Mouse (Mus musculus) left cerebral cortex, postnatal 14 days (tissue): ENCODE results near the gene Cgn. TPM values are rescaled to one million over a fixed set of nuclear protein-coding genes. Genes with fewer than 3 reads are reported as not detected.
"Not testable (repeated sequence)": the region's sequence is repeated elsewhere in the genome, so short reads cannot be mapped to it uniquely, and the experiment has no call there.

Experiments
- DNase-seq, 2 experiments: peaks; one replicate each; pipeline ENCODE4 v3.0.0; 2021 to 2022; ENCODE audit warnings: low spot score in 2 of 2, mixed read lengths in 1 of 2
- intact Hi-C: fragments of 180-260 bp; cut with DNase I; formaldehyde crosslinking; loops from one replicate; pipeline ENCODE4 v1.15.1; 2025
- total RNA-seq, 2 experiments: library from RNA; stranded (reverse); gene quantifications; 2 replicates each; pipeline ENCODE4 v1.2.3; 2021

Cgn gene
- total RNA-seq, 2 experiments from 2014 or later, result 3.9 to 4.5 TPM

DNA sequence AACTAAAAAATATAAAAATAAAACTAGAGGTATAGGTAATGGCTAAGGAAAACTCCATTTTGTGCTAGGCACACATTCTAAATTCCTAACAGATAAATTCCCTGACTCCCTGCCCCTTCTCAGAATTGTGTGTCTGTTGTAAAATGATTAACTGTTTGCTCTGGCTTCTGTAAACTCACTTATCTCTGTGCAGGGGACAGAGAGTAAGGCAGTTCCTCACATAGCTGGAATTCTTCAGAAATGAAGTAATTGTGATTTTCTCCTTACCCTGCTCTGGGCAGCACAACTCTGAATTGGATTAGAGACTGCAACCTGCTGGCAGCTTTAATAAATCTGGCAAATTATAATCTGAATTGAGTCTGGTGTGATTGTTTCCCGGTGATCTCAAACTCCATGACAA is 68.0 kb downstream of the Cgn start:
- intact Hi-C loops, DNase-seq: not testable (repeated sequence)

DNA sequence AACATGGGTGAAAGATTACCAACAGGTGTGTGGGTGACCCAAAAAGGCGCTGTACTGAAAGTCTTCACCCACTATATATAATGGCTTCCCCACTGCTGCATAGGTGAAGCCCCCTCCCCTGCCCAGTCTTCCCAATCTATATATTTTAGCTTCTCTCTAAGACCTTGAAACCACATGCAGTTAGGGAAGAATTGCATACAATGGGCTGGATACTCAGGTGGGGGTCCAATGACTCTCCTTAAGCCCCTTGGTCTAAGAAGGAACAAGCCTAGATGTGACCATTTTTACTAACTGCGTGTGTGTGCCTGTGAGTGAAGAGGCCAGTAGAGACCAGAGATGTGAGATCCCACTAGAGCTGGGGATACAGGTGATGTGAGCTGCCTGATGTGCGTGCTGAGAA is 72.9 kb downstream of the Cgn start:
- DNase-seq, intact Hi-C loops: not testable (repeated sequence)

DNA sequence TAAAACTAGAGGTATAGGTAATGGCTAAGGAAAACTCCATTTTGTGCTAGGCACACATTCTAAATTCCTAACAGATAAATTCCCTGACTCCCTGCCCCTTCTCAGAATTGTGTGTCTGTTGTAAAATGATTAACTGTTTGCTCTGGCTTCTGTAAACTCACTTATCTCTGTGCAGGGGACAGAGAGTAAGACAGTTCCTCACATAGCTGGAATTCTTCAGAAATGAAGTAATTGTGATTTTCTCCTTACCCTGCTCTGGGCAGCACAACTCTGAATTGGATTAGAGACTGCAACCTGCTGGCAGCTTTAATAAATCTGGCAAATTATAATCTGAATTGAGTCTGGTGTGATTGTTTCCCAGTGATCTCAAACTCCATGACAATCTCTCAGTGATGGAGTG is 75.7 kb downstream of the Cgn start:
- intact Hi-C loops, DNase-seq: not testable (repeated sequence)

Other genes starting within 250 kb of the Cgn start
- gene Snx27, start 203.8 kb downstream of the Cgn start, total RNA-seq, result 10 to 100 TPM; 79.6 to 81.8 TPM
- gene Gm10972, start 143.4 kb downstream of the Cgn start, total RNA-seq, result not detected
- 1 to 10 TPM; 1.4 to 2.0 TPM for gene Tuft1, start 127.6 kb downstream of the Cgn start, total RNA-seq
- not detected for gene Selenbp2, start 92.9 kb downstream of the Cgn start, total RNA-seq
- gene Pogz, start 51.1 kb upstream of the Cgn start, total RNA-seq, result 10 to 100 TPM; 53.7 to 57.9 TPM
- gene Psmb4, start 100.5 kb upstream of the Cgn start, total RNA-seq, result 100 to 1,000 TPM; 249 to 266 TPM
- 1 to 10 TPM; 6.1 to 7.5 TPM for gene Selenbp1, start 146.6 kb upstream of the Cgn start, total RNA-seq
- gene Rfx5, start 167.6 kb upstream of the Cgn start, total RNA-seq, result 10 to 100 TPM; 18.5 to 23.1 TPM
- gene Pi4kb, start 188.2 kb upstream of the Cgn start, total RNA-seq, result 10 to 100 TPM; 49.8 to 52.0 TPM
- gene Zfp687, start 229.0 kb upstream of the Cgn start, total RNA-seq, result 10 to 100 TPM; 21.8 to 22.2 TPM